Mouse (Mus musculus): ENCODE data around the gene Osbpl3. TPM values are rescaled to one million over a fixed set of nuclear protein-coding genes. Genes with fewer than 3 reads are reported as not detected.

Osbpl3 gene
- polyA plus RNA-seq, 1 experiment from 2014 or later: 4.1 TPM

DNA sequence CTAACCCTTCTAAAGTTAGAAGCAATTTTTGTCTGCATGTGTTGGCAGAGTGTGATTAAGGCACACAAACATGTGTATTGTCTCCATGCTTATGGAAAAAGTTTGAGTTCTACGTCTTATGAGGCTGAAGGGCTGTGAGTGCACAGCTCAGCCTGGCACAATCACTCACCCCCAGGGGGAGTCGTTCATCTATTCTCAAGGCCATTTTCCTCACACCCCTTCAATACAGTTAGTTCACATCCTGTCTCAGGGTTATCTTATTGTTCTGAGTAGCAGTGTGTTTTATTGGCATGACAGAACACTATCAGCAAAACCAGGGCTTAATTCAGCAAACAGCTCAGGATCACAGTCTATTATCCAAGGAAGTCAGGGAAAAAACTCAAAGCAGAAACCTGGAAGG, 19.3 kb downstream of the Osbpl3 start:
- 44% methylated on average over 2 of the region's 2 CpGs for WGBS
- Histone ChIP-seq H3K27ac (ENCODE audit: low read depth) (no peak overlapping the region), H3K4me1 (ENCODE audit: insufficient read depth) (no peaks in the 10 kb centered on the region), H3K36me3 (ENCODE audit: insufficient read depth) (no peaks in the 10 kb centered on the region), H3K4me3 (ENCODE audit: low read depth, low read length) (no peak overlapping the region), H3K4me2 (no peak overlapping the region), H3K9ac (no peak overlapping the region), H3K9me3 (ENCODE audit: low read depth, low read length) (no peaks in the 10 kb centered on the region), H3K27me3 (ENCODE audit: insufficient read depth, low read length) (no peaks in the 10 kb centered on the region)
- no peak for DNase-seq
- peak; percentile 29 for TF ChIP-seq CTCF (IDR thresholded peaks at IDR 0.05; ENCODE audit: low read depth)
- no peak for ATAC-seq (ENCODE audit: insufficient read depth)

DNA sequence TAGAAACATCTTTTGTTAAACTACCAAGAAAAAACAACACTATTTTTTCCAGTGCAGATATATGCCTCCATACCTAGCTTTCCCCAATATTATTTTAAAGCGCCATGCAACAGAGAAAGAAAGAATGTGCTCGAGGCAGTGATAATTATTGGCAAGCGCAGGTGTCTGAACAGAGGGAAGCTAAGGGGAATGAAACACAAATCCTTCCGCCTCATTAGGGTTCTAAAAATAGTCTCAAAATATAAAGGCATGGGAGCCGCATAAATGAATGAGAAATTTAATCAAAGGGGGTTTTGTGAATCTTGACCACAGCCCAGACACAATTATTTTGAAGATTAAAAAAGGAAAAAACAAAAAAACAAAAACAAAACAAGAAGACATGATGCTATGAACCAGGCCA, 23.5 kb downstream of the Osbpl3 start:
- no peaks in the 10 kb centered on the region for H3K27me3 ChIP-seq (ENCODE audit: insufficient read depth, low read length)
- no peak for ATAC-seq (ENCODE audit: insufficient read depth)
- WGBS: 77% methylated on average over 5 of the region's 5 CpGs
- H3K27ac ChIP-seq (ENCODE audit: low read depth): no peak overlapping the region
- no peaks in the 10 kb centered on the region for H3K36me3 ChIP-seq (ENCODE audit: insufficient read depth)
- no peaks in the 10 kb centered on the region for H3K4me1 ChIP-seq (ENCODE audit: insufficient read depth)
- no peak overlapping the region for H3K4me3 ChIP-seq (ENCODE audit: low read depth, low read length)
- TF ChIP-seq CTCF (IDR thresholded peaks at IDR 0.05; ENCODE audit: low read depth): no peak
- H3K9me3 ChIP-seq (ENCODE audit: low read depth, low read length): no peaks in the 10 kb centered on the region
- DNase-seq: no peak
- no peak overlapping the region for H3K4me2 ChIP-seq
- no peak overlapping the region for H3K9ac ChIP-seq

DNA sequence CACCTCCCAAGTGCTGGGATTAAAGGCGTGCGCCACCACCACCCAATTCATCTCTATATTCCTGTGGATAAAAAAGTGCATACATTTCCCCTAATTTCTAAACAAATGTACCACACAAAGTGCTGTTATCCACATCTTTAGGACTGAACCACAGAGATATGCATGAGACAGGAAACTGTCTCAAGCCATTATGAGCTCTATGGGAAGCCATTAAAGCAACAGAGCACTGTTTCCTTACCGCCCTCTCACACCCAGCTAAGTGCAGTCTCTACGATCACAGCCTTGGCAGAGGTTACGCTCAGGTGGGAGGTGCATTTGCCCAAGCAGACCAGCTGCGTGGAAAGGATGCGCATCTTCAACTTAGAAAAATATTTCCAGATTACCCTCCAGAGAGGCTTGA, 26.7 kb downstream of the Osbpl3 start:
- DNase-seq: no peak
- no peak overlapping the region for H3K4me2 ChIP-seq
- H3K4me1 ChIP-seq (ENCODE audit: insufficient read depth): no peaks in the 10 kb centered on the region
- H3K36me3 ChIP-seq (ENCODE audit: insufficient read depth): no peaks in the 10 kb centered on the region
- WGBS: 83% methylated on average over 7 of the region's 7 CpGs
- no peak for ATAC-seq (ENCODE audit: insufficient read depth)
- no peak overlapping the region for H3K27ac ChIP-seq (ENCODE audit: low read depth)
- H3K4me3 ChIP-seq (ENCODE audit: low read depth, low read length): no peak overlapping the region
- H3K27me3 ChIP-seq (ENCODE audit: insufficient read depth, low read length): no peaks in the 10 kb centered on the region
- H3K9ac ChIP-seq: no peak overlapping the region
- H3K9me3 ChIP-seq (ENCODE audit: low read depth, low read length): no peaks in the 10 kb centered on the region
- no peak for TF ChIP-seq CTCF (IDR thresholded peaks at IDR 0.05; ENCODE audit: low read depth)

DNA sequence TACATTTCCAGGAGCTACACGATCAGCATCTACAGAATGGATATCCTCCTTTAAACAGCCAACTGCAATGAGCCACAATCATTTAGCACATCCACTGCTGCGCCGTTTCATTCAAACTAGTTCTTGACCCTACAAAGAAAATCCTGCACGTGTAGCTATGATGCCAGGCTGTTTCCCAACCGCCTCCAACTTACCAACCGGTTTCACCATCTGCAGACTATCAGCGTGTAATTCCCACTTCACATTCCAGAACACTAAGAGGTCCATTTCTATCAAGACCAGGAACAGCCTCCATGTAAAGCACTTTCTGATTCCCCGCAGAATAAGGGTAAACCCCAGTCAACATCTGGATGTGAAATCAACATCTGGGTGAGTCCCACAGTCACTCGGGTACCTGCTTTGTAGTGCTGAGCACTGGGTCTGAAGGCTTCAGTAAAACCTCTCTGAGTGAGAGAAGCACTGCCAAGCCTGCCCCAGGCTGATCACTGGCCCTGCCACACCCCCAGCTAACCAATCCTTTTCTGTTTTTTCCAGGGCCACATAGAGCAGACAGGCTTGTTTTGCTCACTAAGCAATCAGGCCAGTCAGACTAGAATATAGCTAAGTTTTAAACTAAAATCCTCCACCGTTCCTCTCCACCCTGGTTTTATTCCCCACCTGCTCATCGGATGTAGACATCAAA, 28.8 kb downstream of the Osbpl3 start:
- Histone ChIP-seq H3K9ac (no peak overlapping the region), H3K27ac (ENCODE audit: low read depth) (no peak overlapping the region), H3K4me2 (no peak overlapping the region), H3K27me3 (ENCODE audit: insufficient read depth, low read length) (no peaks in the 10 kb centered on the region), H3K9me3 (ENCODE audit: low read depth, low read length) (no peaks in the 10 kb centered on the region), H3K4me3 (ENCODE audit: low read depth, low read length) (no peak overlapping the region), H3K36me3 (ENCODE audit: insufficient read depth) (no peaks in the 10 kb centered on the region), H3K4me1 (ENCODE audit: insufficient read depth) (no peaks in the 10 kb centered on the region)
- TF ChIP-seq CTCF (IDR thresholded peaks at IDR 0.05; ENCODE audit: low read depth): no peak
- DNase-seq (no peak), ATAC-seq (ENCODE audit: insufficient read depth) (no peak)
- WGBS: 77% methylated on average over 11 of the region's 11 CpGs

DNA sequence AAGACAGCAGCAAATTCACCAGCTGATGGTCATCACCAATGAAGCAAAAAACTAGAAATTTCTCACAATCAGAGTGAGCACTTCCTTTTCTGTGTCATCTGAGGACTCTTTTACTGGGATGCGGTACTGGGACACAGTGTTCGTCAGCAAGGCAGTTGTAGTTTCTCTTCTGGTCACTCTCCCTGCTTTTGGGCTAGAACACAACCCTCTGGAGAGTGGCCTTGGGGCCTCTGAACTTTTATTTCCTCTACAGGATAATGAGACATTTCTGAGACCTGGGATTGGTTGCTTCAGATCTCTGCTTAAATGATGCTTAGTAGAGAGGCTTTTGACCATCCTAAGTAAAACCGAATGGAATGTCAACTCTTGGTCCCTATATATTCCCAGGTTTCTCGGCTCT, 29.4 kb downstream of the Osbpl3 start:
- H3K36me3 ChIP-seq (ENCODE audit: insufficient read depth): no peaks in the 10 kb centered on the region
- DNase-seq (no peak), ATAC-seq (ENCODE audit: insufficient read depth) (no peak)
- no peak overlapping the region for H3K27ac ChIP-seq (ENCODE audit: low read depth)
- no peak overlapping the region for H3K4me3 ChIP-seq (ENCODE audit: low read depth, low read length)
- no peaks in the 10 kb centered on the region for H3K4me1 ChIP-seq (ENCODE audit: insufficient read depth)
- no peak for TF ChIP-seq CTCF (IDR thresholded peaks at IDR 0.05; ENCODE audit: low read depth)
- no peaks in the 10 kb centered on the region for H3K27me3 ChIP-seq (ENCODE audit: insufficient read depth, low read length)
- WGBS: 91% methylated on average over 4 of the region's 4 CpGs
- no peaks in the 10 kb centered on the region for H3K9me3 ChIP-seq (ENCODE audit: low read depth, low read length)
- no peak overlapping the region for H3K4me2 ChIP-seq
- H3K9ac ChIP-seq: no peak overlapping the region

DNA sequence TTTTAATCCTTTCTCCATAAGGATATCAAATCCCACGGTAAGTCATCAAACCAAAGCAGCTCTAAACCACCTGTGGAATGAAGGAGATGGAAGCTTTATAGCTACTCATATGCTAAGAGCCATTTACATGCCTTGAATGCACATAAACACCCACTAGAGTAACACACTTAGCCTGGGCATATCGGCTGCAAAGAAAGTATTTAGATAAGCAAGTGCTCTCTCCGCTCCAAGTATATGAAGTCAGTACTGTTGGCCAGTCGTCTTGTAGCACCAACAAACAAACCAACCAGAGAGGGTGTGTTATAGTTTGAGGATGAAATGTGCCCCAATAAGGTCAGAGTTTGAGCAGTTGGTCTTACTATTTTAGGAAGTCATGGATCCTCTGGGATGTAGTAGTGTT, 31.7 kb downstream of the Osbpl3 start:
- H3K4me2 ChIP-seq: no peak overlapping the region
- WGBS: 74% methylated on average over 4 of the region's 4 CpGs
- no peak overlapping the region for H3K4me3 ChIP-seq (ENCODE audit: low read depth, low read length)
- no peak for TF ChIP-seq CTCF (IDR thresholded peaks at IDR 0.05; ENCODE audit: low read depth)
- no peak overlapping the region for H3K9ac ChIP-seq
- H3K9me3 ChIP-seq (ENCODE audit: low read depth, low read length): no peaks in the 10 kb centered on the region
- DNase-seq: no peak
- no peak overlapping the region for H3K27ac ChIP-seq (ENCODE audit: low read depth)
- ATAC-seq (ENCODE audit: insufficient read depth): no peak
- no peaks in the 10 kb centered on the region for H3K27me3 ChIP-seq (ENCODE audit: insufficient read depth, low read length)
- H3K36me3 ChIP-seq (ENCODE audit: insufficient read depth): no peaks in the 10 kb centered on the region
- no peaks in the 10 kb centered on the region for H3K4me1 ChIP-seq (ENCODE audit: insufficient read depth)

DNA sequence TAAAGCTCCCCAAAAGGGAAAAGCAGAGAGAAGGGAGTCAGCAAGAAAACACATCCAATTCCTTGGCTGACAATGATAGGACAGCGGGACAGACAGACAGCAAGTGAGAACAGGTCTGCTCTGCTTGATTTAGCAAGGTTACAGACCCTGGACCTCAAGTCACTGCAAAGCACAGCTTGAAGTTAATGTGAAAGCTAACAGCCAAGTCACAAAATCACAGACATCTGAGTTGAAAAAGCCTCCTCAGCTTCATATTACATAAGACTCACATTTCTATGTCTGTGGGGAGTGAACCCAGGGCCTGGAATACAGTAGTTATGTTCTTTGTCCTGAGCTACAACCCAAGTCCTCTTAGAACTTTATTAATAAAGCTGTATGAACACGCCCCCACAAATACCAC, 35.6 kb downstream of the Osbpl3 start:
- Histone ChIP-seq H3K9ac (no peak overlapping the region), H3K9me3 (ENCODE audit: low read depth, low read length) (no peaks in the 10 kb centered on the region), H3K4me2 (no peak overlapping the region), H3K4me1 (ENCODE audit: insufficient read depth) (no peaks in the 10 kb centered on the region), H3K4me3 (ENCODE audit: low read depth, low read length) (no peak overlapping the region), H3K36me3 (ENCODE audit: insufficient read depth) (no peaks in the 10 kb centered on the region), H3K27me3 (ENCODE audit: insufficient read depth, low read length) (no peaks in the 10 kb centered on the region), H3K27ac (ENCODE audit: low read depth) (no peak overlapping the region)
- no peak for ATAC-seq (ENCODE audit: insufficient read depth)
- no peak for DNase-seq
- no peak for TF ChIP-seq CTCF (IDR thresholded peaks at IDR 0.05; ENCODE audit: low read depth)
- 75% methylated on average over 2 of the region's 2 CpGs for WGBS
